Mouse (Mus musculus): ENCODE results near the gene Cpsf4l. TPM values are rescaled to one million over a fixed set of nuclear protein-coding genes. Genes with fewer than 3 reads are reported as not detected.

The Cpsf4l gene
- total RNA-seq, 2 experiments from 2014 or later, result not detected

DNA sequence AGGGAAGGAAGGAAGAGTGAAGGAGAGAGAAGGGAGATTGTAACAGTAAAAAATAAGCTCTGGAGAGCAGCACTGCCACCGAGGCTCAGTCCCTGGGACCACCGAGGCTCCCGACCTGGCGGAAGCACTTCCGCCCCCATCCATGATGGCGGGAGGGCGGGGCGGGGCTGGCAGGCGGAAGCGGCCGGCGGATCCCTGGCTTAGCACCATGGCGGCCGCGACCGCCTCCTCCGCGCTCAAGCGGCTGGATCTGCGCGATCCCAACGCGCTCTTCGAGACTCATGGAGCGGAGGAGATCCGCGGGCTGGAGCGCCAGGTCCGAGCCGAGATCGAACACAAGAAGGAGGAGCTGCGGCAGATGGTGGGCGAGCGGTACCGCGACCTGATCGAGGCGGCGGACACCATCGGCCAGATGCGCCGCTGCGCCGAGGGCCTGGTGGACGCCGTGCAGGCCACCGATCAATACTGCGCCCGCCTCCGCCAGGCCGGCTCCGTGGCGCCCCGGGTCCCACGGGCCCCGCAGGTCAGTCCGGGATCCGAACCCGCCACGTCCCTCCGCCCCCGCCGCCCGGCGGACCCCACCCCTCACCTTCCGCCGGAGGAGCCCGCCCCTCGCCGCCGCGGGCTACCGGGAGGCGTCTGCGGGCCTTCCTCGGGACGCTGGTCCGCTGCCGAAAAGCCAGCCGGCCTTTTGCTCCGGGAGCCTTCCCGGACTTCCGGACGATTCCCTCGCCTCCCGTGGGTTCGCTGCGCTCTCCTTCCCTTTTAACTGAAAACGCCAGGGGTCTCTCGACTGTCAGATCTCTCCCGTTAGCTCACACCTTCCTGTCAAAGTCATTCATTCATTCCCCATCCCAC lies 60.2 kb downstream of the Cpsf4l start, which contains the start of gene Slc39a11:
Gene Slc39a11 (minus strand): TSS at position 727 of the 858 bp plus-strand sequence.
- intact Hi-C loops (cut with DNase I; ENCODE audit: low total_unique reads), result loop anchor here (5.0 kb wide), 2 partner anchors 38 to 163 kb away; no protein-coding TSS in a partner anchor
- DNase-seq, result peak; percentile 73

DNA sequence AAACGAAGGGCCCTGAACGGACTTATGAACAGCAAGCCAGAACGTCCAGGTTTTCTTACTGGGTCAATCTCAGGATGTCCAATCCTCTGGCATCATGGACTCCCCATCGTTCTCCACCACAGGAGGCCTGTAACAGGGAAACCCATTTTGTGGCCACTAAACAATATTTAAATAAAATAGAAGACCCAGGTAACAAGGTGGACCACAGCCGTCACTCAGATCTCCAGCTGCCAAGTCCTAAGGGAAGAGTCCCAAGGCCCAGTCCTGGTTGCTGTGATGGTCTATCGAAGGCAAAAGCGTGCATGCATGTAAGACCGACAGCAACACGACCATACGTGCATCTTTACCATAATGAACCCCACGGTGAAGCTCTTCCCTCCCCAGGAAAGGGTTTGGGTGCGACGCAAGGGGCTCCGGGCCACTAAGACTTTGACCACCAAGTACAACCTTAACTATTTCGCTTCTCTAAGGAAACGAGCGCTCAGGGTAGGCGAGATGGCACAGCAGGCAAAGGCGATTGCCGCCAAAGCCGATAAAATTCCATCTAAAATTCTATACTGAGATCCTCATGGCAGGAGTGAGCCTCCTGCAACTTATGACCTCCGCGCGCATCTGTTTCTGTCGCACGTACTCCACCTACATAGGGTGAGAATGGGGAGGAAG lies 61.0 kb downstream of the Cpsf4l start, which contains the start of gene Cog1:
Gene Cog1 (plus strand): TSS at position 480 of the 663 bp plus-strand sequence.
- intact Hi-C loops (cut with DNase I; ENCODE audit: low total_unique reads), result loop anchor here (5.0 kb wide), 1 partner anchor 163 kb away; no protein-coding TSS in a partner anchor

More for the DNA sequence above, 61.0 kb downstream of the Cpsf4l start, which contains the start of gene Cog1:
- DNase-seq, result no peak

Other genes starting within 250 kb of the Cpsf4l start
- gene Sstr2, start 90.7 kb downstream of the Cpsf4l start, total RNA-seq (2021), result not detected
- 10 to 100 TPM; 21.2 to 22.9 TPM for gene Cog1, start 60.8 kb downstream of the Cpsf4l start, total RNA-seq (2021)
- gene Slc39a11, start 59.9 kb downstream of the Cpsf4l start, total RNA-seq (2021), result 1 to 10 TPM; 3.6 TPM
- gene Fam104a, start 25.9 kb downstream of the Cpsf4l start, total RNA-seq (2021), result 10 to 100 TPM; 28.4 to 31.3 TPM
- 1 to 10 TPM; 5.0 to 7.5 TPM for gene D11Wsu47e, start 25.6 kb downstream of the Cpsf4l start, total RNA-seq (2021)
- gene Cdc42ep4, start 41.9 kb upstream of the Cpsf4l start, total RNA-seq (2021), result 10 to 100 TPM; 15.7 to 16.2 TPM

Data from gastrocnemius, postnatal 14 days (tissue).